Mouse (Mus musculus) forebrain, postnatal 0 days (tissue): ENCODE measurements around the gene Zbtb20. TPM values are rescaled to one million over a fixed set of nuclear protein-coding genes. Genes with fewer than 3 reads are reported as not detected.

Source experiments
- ATAC-seq: fragments of 200-750 bp; cut with Nextera tagmentation; 2 replicates; pipeline ENCODE4 v1.8.0; 2017; ENCODE audit warnings: mild to moderate bottlenecking, moderate library complexity
- DNase-seq: peaks from one replicate; pipeline ENCODE4 v3.0.0-alpha.2; 2015
- H3K27ac ChIP-seq: fragments of 300-500 bp; sonication (generic); 2 replicates; pipeline ENCODE4 v1.5.1; 2014; ENCODE audit warnings: low read depth, mild to moderate bottlenecking, antibody characterized with exemption, low read length, moderate library complexity, mixed read lengths
- H3K27me3 ChIP-seq: fragments of 300-500 bp; sonication (generic); 2 replicates; pipeline ENCODE4 v1.6.1; 2014; ENCODE audit warnings: mild to moderate bottlenecking, low read length, mixed read lengths; ENCODE audit not compliant: insufficient read depth
- H3K36me3 ChIP-seq: fragments of 300-500 bp; sonication (generic); 2 replicates; pipeline ENCODE4 v1.6.1; 2014; ENCODE audit warnings: mild to moderate bottlenecking, moderate library complexity; ENCODE audit not compliant: insufficient read depth
- H3K4me1 ChIP-seq: fragments of 300-500 bp; sonication (generic); 2 replicates; pipeline ENCODE4 v1.6.1; 2014; ENCODE audit warnings: antibody characterized with exemption; ENCODE audit not compliant: insufficient read depth
- H3K4me2 ChIP-seq: fragments of 300-500 bp; sonication (generic); 2 replicates; pipeline ENCODE4 v1.6.1; 2014; ENCODE audit warnings: low read depth, mild to moderate bottlenecking, moderate library complexity
- H3K4me3 ChIP-seq: fragments of 300-500 bp; sonication (generic); 2 replicates; pipeline ENCODE4 v1.5.1; 2014; ENCODE audit warnings: low read depth, low read length, mixed read lengths
- H3K9ac ChIP-seq: fragments of 300-500 bp; sonication (generic); 2 replicates; pipeline ENCODE4 v1.6.1; 2014; ENCODE audit warnings: mild to moderate bottlenecking
- H3K9me3 ChIP-seq: fragments of 300-500 bp; sonication (generic); 2 replicates; pipeline ENCODE4 v1.6.1; 2016; ENCODE audit warnings: low read length
- CTCF ChIP-seq: sonication (generic); IDR thresholded peaks from 2 replicates; pipeline ENCODE4 v1.5.1; 2016; ENCODE audit warnings: antibody characterized with exemption, control low read depth, low read depth
- WGBS: fragments of 180-500 bp; shearing (Covaris S2); extraction: QIAGEN DNeasy Blood & Tissue Kit; methylation state at CpG from one replicate; pipeline ENCODE4 v1.1.7; 2014; 5-methylcytosine and 5-hydroxymethylcytosine counted together
- polyA plus RNA-seq: library from polyadenylated mRNA; unstranded; fragments of >200 nt; fragmentation: Nextera tagmentation; extraction: Ambion mirVana; gene quantifications from 2 replicates; pipeline ENCODE4 v1.2.1, GENCODE M21; 2015
- total RNA-seq: library from RNA; depleted of rRNA; stranded (reverse); fragments of >200 nt; gene quantifications from 2 replicates; pipeline ENCODE4 v1.2.3, GENCODE M21; 2014

The Zbtb20 gene
- total and polyA plus RNA-seq, 2 experiments from 2014 or later, result 63.4 to 90.9 TPM

GRCm38 (mm10) chr16:43508166-43508998 is 632.7 kb downstream of the Zbtb20 start:
- Histone ChIP-seq H3K9me3 (no peaks in the 10 kb centered on the region), H3K4me1 (no peaks in the 10 kb centered on the region), H3K4me3 (peak overlapping the region; percentile 48), H3K27ac (peak overlapping the region; percentile 95), H3K27me3 (no peaks in the 10 kb centered on the region), H3K36me3 (no peaks in the 10 kb centered on the region), H3K9ac (peak overlapping the region; percentile 61), H3K4me2 (peak overlapping the region; percentile 72)
- ATAC-seq (peak; percentile 3; the same call in 1 of the 2 replicates), DNase-seq (peak; percentile 66)
- TF ChIP-seq CTCF, result no peak
- WGBS, result 32% methylated on average over 9 of the region's 9 CpGs

GRCm38 (mm10) chr16:43510516-43510915 is 634.8 kb downstream of the Zbtb20 start:
- Histone ChIP-seq H3K9me3 (no peaks in the 10 kb centered on the region), H3K27ac (peak overlapping the region; percentile 80), H3K9ac (peak overlapping the region; percentile 62), H3K27me3 (no peaks in the 10 kb centered on the region), H3K4me2 (peak overlapping the region; percentile 52), H3K36me3 (no peaks in the 10 kb centered on the region), H3K4me1 (0 out of 2 replicates have a peak, but pooled peaks cover 2% of the 10 kb centered on the region), H3K4me3 (peak overlapping the region; percentile 33)
- peak; percentile 81 for DNase-seq
- WGBS, result 21% methylated on average over 5 of the region's 5 CpGs
- ATAC-seq, result peak; percentile 65
- peak; percentile 54 for TF ChIP-seq CTCF

GRCm38 (mm10) chr16:43511531-43511930 is 635.9 kb downstream of the Zbtb20 start:
- 18% methylated on average over 4 of the region's 4 CpGs for WGBS
- H3K27ac ChIP-seq, result peak overlapping the region; percentile 80
- H3K27me3 ChIP-seq, result no peaks in the 10 kb centered on the region
- DNase-seq, result no peak
- H3K9ac ChIP-seq, result peak overlapping the region; percentile 62; the same call in 1 of the 2 replicates
- H3K36me3 ChIP-seq, result no peaks in the 10 kb centered on the region
- 0 out of 2 replicates have a peak, but pooled peaks cover 7% of the 10 kb centered on the region for H3K4me1 ChIP-seq
- H3K4me2 ChIP-seq, result peak overlapping the region; percentile 52
- H3K9me3 ChIP-seq, result no peaks in the 10 kb centered on the region
- TF ChIP-seq CTCF, result no peak
- no peak for ATAC-seq
- peak overlapping the region; percentile 33 for H3K4me3 ChIP-seq

- TF ChIP-seq CTCF, result no peak
- H3K4me1 ChIP-seq, result 0 out of 2 replicates have a peak, but pooled peaks cover 7% of the 10 kb centered on the region
- H3K4me3 ChIP-seq, result no peak overlapping the region
- no peaks in the 10 kb centered on the region for H3K9me3 ChIP-seq
- no peaks in the 10 kb centered on the region for H3K36me3 ChIP-seq
- no peak overlapping the region for H3K9ac ChIP-seq
- no peak overlapping the region for H3K4me2 ChIP-seq
- H3K27ac ChIP-seq, result no peak overlapping the region
- no peak for DNase-seq
- no peaks in the 10 kb centered on the region for H3K27me3 ChIP-seq
- no peak for ATAC-seq
- 84% methylated on average over 5 of the region's 5 CpGs for WGBS
Measured at GRCm38 (mm10) chr16:43513933-43514332, 638.3 kb downstream of the Zbtb20 start.

GRCm38 (mm10) chr16:43515538-43515937 is 639.9 kb downstream of the Zbtb20 start:
- no peak for ATAC-seq
- TF ChIP-seq CTCF, result no peak
- peak overlapping the region; percentile 32; the same call in 1 of the 2 replicates for H3K4me2 ChIP-seq
- no peak overlapping the region for H3K4me3 ChIP-seq
- no peaks in the 10 kb centered on the region for H3K27me3 ChIP-seq
- no peaks in the 10 kb centered on the region for H3K9me3 ChIP-seq
- H3K4me1 ChIP-seq, result 0 out of 2 replicates have a peak, but pooled peaks cover 12% of the 10 kb centered on the region
- peak overlapping the region; percentile 35 for H3K27ac ChIP-seq
- no peaks in the 10 kb centered on the region for H3K36me3 ChIP-seq
- no peak for DNase-seq
- WGBS, result 57% methylated on average over 4 of the region's 4 CpGs
- no peak overlapping the region for H3K9ac ChIP-seq

GRCm38 (mm10) chr16:43520274-43520673 is 644.6 kb downstream of the Zbtb20 start:
- Histone ChIP-seq H3K27me3 (no peaks in the 10 kb centered on the region), H3K27ac (peak overlapping the region; percentile 1; the same call in 1 of the 2 replicates), H3K4me1 (0 out of 2 replicates have a peak, but pooled peaks cover 9% of the 10 kb centered on the region), H3K9me3 (no peaks in the 10 kb centered on the region), H3K4me2 (no peak overlapping the region), H3K9ac (no peak overlapping the region), H3K36me3 (no peaks in the 10 kb centered on the region), H3K4me3 (no peak overlapping the region)
- no peak for ATAC-seq
- no peak for DNase-seq
- WGBS, result 71% methylated on average over 2 of the region's 2 CpGs
- TF ChIP-seq CTCF, result no peak

GRCm38 (mm10) chr16:43522482-43522881 is 646.8 kb downstream of the Zbtb20 start:
- Histone ChIP-seq H3K27me3 (no peaks in the 10 kb centered on the region), H3K27ac (peak overlapping the region; percentile 54; the same call in 1 of the 2 replicates), H3K9me3 (no peaks in the 10 kb centered on the region), H3K4me1 (0 out of 2 replicates have a peak, but pooled peaks cover 5% of the 10 kb centered on the region), H3K4me2 (no peak overlapping the region), H3K4me3 (no peak overlapping the region), H3K9ac (no peak overlapping the region), H3K36me3 (no peaks in the 10 kb centered on the region)
- TF ChIP-seq CTCF, result no peak
- ATAC-seq (peak; percentile 35; the same call in 1 of the 2 replicates), DNase-seq (peak; percentile 57)
- WGBS, result 59% methylated on average over 4 of the region's 4 CpGs
